Mouse (Mus musculus) B cell, adult (primary cell): ENCODE data around the gene Ccdc54. TPM values are rescaled to one million over a fixed set of nuclear protein-coding genes. Genes with fewer than 3 reads are reported as not detected.

Source experiments
- total RNA-seq: library from RNA; stranded (reverse); gene quantifications from 4 replicates; pipeline ENCODE4 v1.2.4, GENCODE M21; 2023; ENCODE audit not compliant: inconsistent age

Ccdc54 gene
- not detected in 4 replicates for total RNA-seq

GRCm38 (mm10) chr16:50591054-50591453 lies at the start of gene Ccdc54:
Gene Ccdc54 (minus strand): TSS chr16:50591154.

Other genes starting within 250 kb of the Ccdc54 start
- gene Bbx, start 158.8 kb downstream of the Ccdc54 start, total RNA-seq = 47.2 to 49.8 TPM (median 48.4 TPM) in 4 replicates